Mouse (Mus musculus) kidney, adult 2 months (tissue): ENCODE measurements around the gene Tmem167.

Source experiments
- CTCF ChIP-seq: fragments of 200-500 bp; conservative IDR thresholded peaks from 2 replicates; pipeline ENCODE4 v1.5.1; 2011; ENCODE audit warnings: low read depth, mild to moderate bottlenecking, control low read depth, low read length, moderate library complexity, mixed read lengths; ENCODE audit not compliant: insufficient read depth, insufficient read length
- POLR2A ChIP-seq: fragments of 200-500 bp; IDR thresholded peaks from one replicate; pipeline ENCODE4 v1.6.1; 2011; ENCODE audit warnings: low read depth, low read length, control low read depth

GRCm38 (mm10) chr13:90175662-90176061 is 86.7 kb downstream of the Tmem167 start:
- TF ChIP-seq CTCF = no peak
- no peak for TF ChIP-seq POLR2A
